Mouse (Mus musculus): Measurements from ENCODE around the gene Samd10.

Gene Samd10

GRCm38 (mm10) chr2:181577981-181578581, 20.9 kb downstream of the Samd10 start:
- DNase-seq (ENCODE audit: low spot score in 2 of 2) = no peak

GRCm38 (mm10) chr2:181577126-181577525, 21.9 kb downstream of the Samd10 start:
- no peak for DNase-seq (ENCODE audit: low spot score in 2 of 2)

- no peak for DNase-seq (ENCODE audit: low spot score in 2 of 2)
Observed at GRCm38 (mm10) chr2:181576613-181577012, 22.4 kb downstream of the Samd10 start.

GRCm38 (mm10) chr2:181574921-181575545, 24.0 kb downstream of the Samd10 start:
- DNase-seq (ENCODE audit: low spot score in 2 of 2) = no peak

GRCm38 (mm10) chr2:181573961-181574360, 25.1 kb downstream of the Samd10 start:
- no peak for DNase-seq (ENCODE audit: low spot score in 2 of 2)

GRCm38 (mm10) chr2:181572921-181573920, 25.8 kb downstream of the Samd10 start:
- DNase-seq (ENCODE audit: low spot score in 2 of 2) = no peak

- DNase-seq (ENCODE audit: low spot score in 2 of 2) = no peak
Observed at GRCm38 (mm10) chr2:181571941-181572670, 26.9 kb downstream of the Samd10 start.

- DNase-seq (ENCODE audit: low spot score in 2 of 2) = no peak
Observed at GRCm38 (mm10) chr2:181570921-181571595, 28.0 kb downstream of the Samd10 start.

- no peak for DNase-seq (ENCODE audit: low spot score in 2 of 2)
Observed at GRCm38 (mm10) chr2:181570375-181570774, 28.6 kb downstream of the Samd10 start.

GRCm38 (mm10) chr2:181569856-181570255, 29.2 kb downstream of the Samd10 start:
- DNase-seq (ENCODE audit: low spot score in 2 of 2) = no peak

- peak; percentile 35 to 51 for DNase-seq (ENCODE audit: low spot score in 2 of 2)
Observed at GRCm38 (mm10) chr2:181568272-181569008, 30.6 kb downstream of the Samd10 start.

- DNase-seq (ENCODE audit: low spot score in 2 of 2) = no peak
Observed at GRCm38 (mm10) chr2:181567338-181567737, 31.7 kb downstream of the Samd10 start.

GRCm38 (mm10) chr2:181553772-181554171, 45.2 kb downstream of the Samd10 start:
- DNase-seq (ENCODE audit: low spot score in 2 of 2) = no peak

- no peak for DNase-seq (ENCODE audit: low spot score in 2 of 2)
Observed at GRCm38 (mm10) chr2:181550233-181550632, 48.8 kb downstream of the Samd10 start.

- no peak for DNase-seq (ENCODE audit: low spot score in 2 of 2)
Observed at GRCm38 (mm10) chr2:181548682-181549081, 50.3 kb downstream of the Samd10 start.

GRCm38 (mm10) chr2:181548227-181548626, 50.8 kb downstream of the Samd10 start:
- no peak for DNase-seq (ENCODE audit: low spot score in 2 of 2)

- DNase-seq (ENCODE audit: low spot score in 2 of 2) = no peak
Observed at GRCm38 (mm10) chr2:181546142-181546541, 52.9 kb downstream of the Samd10 start.
